Mouse (Mus musculus) heart, embryonic 15.5 days (tissue): ENCODE measurements around the gene S100a10. TPM values are rescaled to one million over a fixed set of nuclear protein-coding genes. Genes with fewer than 3 reads are reported as not detected.
"Not testable (repeated sequence)": the region's sequence is repeated elsewhere in the genome, so short reads cannot be mapped to it uniquely, and the experiment has no call there.

Experiments used
- ATAC-seq: fragments of 200-750 bp; cut with Nextera tagmentation; replicated peaks from 2 replicates; pipeline ENCODE4 v1.8.0; 2017; ENCODE audit warnings: low read depth, moderate TSS enrichment; ENCODE audit not compliant: insufficient number of reproducible peaks, insufficient read depth, low FRiP score
- H3K27ac ChIP-seq: fragments of 300-500 bp; sonication (generic); 2 replicates; pipeline ENCODE4 v1.5.1; 2015; ENCODE audit warnings: mild to moderate bottlenecking, inconsistent platforms
- H3K27me3 ChIP-seq: fragments of 300-500 bp; sonication (generic); 2 replicates; pipeline ENCODE4 v1.6.1; 2015; ENCODE audit warnings: inconsistent platforms
- H3K36me3 ChIP-seq: fragments of 300-500 bp; sonication (generic); 2 replicates; pipeline ENCODE4 v1.6.1; 2015; ENCODE audit warnings: mild to moderate bottlenecking, inconsistent platforms
- H3K4me1 ChIP-seq: fragments of 300-500 bp; sonication (generic); replicated peaks from 2 replicates; pipeline ENCODE4 v1.6.1; 2015; ENCODE audit warnings: inconsistent platforms
- H3K4me2 ChIP-seq: fragments of 300-500 bp; sonication (generic); 2 replicates; pipeline ENCODE4 v1.6.1; 2015; ENCODE audit warnings: inconsistent platforms, mild to moderate bottlenecking, moderate library complexity
- H3K4me3 ChIP-seq: fragments of 300-500 bp; sonication (generic); 2 replicates; pipeline ENCODE4 v1.5.1; 2015; ENCODE audit warnings: mild to moderate bottlenecking, inconsistent platforms
- H3K9ac ChIP-seq: fragments of 300-500 bp; sonication (generic); 2 replicates; pipeline ENCODE4 v1.6.1; 2015; ENCODE audit warnings: mild to moderate bottlenecking, inconsistent platforms
- H3K9me3 ChIP-seq: fragments of 300-500 bp; sonication (generic); replicated peaks from 2 replicates; pipeline ENCODE4 v1.6.1; 2016; ENCODE audit warnings: inconsistent platforms
- WGBS: fragments of 180-500 bp; shearing (Covaris S2); methylation state at CpG from one replicate; pipeline ENCODE4 v1.1.7; 2015; ENCODE audit warnings: mixed read lengths; 5-methylcytosine and 5-hydroxymethylcytosine counted together
- polyA plus RNA-seq: library from polyadenylated mRNA; unstranded; fragments of >200 nt; fragmentation: Nextera tagmentation; extraction: Ambion mirVana; gene quantifications from 2 replicates; pipeline ENCODE4 v1.2.1, GENCODE M21; 2015

S100a10 gene
- polyA plus RNA-seq, 1 experiment from 2014 or later, result 250 TPM

DNA sequence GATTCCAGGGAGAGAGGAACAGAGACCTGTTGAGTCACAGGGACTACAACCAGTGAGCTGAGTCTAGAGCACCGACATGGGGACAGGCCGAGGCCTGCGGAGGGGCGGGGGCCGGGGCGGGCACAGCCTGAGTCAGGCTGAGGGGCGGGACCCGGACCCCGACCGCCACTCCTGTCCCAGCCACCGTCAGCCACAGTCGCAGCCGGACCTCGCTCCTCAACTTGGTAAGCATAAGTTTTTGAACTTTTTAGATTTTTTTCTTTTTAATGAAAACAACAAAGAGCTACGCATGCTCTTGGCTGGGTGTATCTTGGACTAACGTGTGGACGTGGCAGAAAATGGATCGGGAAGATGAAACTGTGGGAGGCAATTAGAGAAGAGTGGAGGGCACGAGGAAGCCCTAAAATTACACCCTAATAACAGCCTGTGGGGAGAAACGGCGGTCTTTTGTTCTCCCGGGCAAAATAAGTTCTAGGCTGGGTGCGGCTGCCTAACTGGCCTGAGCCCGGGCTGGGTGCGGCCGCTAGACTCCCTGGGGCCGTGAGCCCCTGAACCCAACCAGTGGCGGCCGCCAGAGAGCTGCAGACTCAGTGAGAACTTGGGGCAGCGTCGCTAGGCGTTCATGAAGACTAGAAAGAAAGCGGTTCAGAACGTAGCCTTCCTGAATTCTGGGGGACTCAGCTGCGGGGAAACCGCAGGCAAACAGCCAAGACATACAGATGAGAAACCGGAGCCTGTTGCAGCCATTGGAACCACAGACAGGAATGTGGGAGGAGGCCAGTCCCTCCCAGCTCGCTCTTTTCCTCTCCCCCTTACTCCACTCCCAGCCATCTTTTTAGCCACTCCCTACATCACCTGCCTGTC lies 34.3 kb upstream of the S100a10 start, which contains the start of gene S100a11:
S100a11 (plus strand) TSS at position 159 of the 864 bp plus-strand sequence.
- Histone ChIP-seq H3K27me3 (no peaks in the 10 kb centered on the region), H3K4me2 (peak within 1 kb of the TSS; percentile 66), H3K4me3 (peak within 1 kb of the TSS; percentile 64), H3K4me1 (peaks cover 11% of the 10 kb centered on the region), H3K9me3 (no peaks in the 10 kb centered on the region), H3K27ac (peak within 1 kb of the TSS; percentile 89), H3K36me3 (peaks cover 2% of the 10 kb centered on the region; the same call in 1 of the 2 replicates), H3K9ac (peak within 1 kb of the TSS; percentile 65)
- WGBS, result under 1% methylated on average over 38 of the region's 38 CpGs
- ATAC-seq, result peak; percentile 93

DNA sequence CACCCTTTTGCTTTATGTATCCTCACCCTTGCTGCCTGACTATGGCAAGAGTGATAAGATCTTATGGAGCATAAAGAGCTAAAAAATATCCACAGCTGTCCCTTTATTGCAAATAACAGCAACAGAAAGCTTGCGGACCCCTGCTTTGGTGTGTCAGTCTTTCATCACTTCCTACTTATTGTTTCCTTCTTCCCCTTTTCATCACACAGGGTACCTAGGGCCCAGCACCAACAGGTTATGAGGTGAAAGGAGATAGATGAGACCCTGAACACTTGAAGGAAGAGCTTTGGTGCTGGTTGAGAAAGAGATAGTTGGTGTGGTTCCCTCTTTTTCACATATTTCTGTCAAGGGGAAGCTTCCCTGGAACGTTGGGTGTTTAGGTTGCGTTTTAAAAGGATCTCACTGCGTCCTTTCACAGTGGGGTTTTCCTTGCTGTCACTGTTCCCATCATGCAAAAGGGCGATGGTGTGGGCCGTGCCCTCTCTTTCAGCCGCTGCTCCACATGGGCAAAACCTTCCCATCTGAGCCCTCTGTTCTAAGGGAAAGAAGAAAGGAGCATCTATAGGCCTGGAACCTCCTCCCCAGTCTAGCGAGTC lies 33.3 kb upstream of the S100a10 start:
- ATAC-seq, result no peak
- H3K27me3 ChIP-seq, result no peaks in the 10 kb centered on the region
- H3K4me2 ChIP-seq, result peak overlapping the region; percentile 66
- H3K4me3 ChIP-seq, result peak overlapping the region; percentile 64
- H3K27ac ChIP-seq, result peak overlapping the region; percentile 89; the same call in 1 of the 2 replicates
- peaks cover 9% of the 10 kb centered on the region; the same call in 1 of the 2 replicates for H3K36me3 ChIP-seq
- 0 out of 2 replicates have a peak overlapping the region, but pooled peaks have one; percentile 65 for H3K9ac ChIP-seq
- no peaks in the 10 kb centered on the region for H3K9me3 ChIP-seq
- WGBS, result 79% methylated on average over 8 of the region's 8 CpGs
- peaks cover 11% of the 10 kb centered on the region for H3K4me1 ChIP-seq

DNA sequence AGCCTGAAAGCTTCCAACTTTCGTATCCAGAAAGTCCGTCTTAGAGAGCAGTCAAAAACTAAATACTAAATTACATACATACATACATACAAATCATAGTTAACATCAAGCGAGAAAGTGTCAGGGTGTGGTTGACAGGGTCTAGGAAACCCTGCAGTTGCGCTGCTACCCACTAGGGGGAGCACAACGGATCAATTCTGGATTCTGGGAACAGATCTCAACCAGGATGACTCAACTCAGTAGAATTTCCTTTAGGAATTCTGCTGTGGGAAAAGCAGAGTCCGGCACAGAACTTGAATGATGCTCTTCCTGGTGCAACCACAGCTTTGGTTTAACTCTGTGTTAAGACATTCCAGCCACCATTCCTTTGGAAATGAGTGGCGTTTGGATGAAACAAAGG lies 32.3 kb upstream of the S100a10 start:
- no peaks in the 10 kb centered on the region for H3K27me3 ChIP-seq
- no peak for ATAC-seq
- H3K4me1 ChIP-seq, result peaks cover 11% of the 10 kb centered on the region
- peaks cover 19% of the 10 kb centered on the region; the same call in 1 of the 2 replicates for H3K36me3 ChIP-seq
- 0 out of 2 replicates have a peak overlapping the region, but pooled peaks have one; percentile 37 for H3K27ac ChIP-seq
- 30% methylated on average over 7 of the region's 7 CpGs for WGBS
- no peak overlapping the region for H3K4me3 ChIP-seq
- no peaks in the 10 kb centered on the region for H3K9me3 ChIP-seq
- peak overlapping the region; percentile 44 for H3K4me2 ChIP-seq
- no peak overlapping the region for H3K9ac ChIP-seq

DNA sequence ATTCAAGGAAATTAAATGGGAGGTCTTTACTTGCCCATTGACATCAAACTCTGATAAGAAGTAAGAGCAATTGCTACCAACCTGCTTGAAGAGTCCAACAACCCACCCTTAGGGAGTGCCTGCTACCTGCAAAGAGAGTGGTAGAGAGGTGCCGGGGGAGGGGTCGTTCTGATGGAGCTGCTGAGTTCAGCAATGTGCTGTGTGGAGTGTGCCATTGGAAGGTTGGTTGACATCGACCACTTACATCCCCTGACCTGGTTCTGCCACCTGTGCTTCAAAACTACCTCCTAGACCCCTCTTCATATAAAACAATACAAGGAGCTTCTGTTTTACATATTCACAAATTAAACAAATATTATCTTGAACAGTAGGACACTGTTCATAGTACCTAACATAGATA lies 27.6 kb upstream of the S100a10 start:
- WGBS, result 79% methylated on average over 3 of the region's 3 CpGs

DNA sequence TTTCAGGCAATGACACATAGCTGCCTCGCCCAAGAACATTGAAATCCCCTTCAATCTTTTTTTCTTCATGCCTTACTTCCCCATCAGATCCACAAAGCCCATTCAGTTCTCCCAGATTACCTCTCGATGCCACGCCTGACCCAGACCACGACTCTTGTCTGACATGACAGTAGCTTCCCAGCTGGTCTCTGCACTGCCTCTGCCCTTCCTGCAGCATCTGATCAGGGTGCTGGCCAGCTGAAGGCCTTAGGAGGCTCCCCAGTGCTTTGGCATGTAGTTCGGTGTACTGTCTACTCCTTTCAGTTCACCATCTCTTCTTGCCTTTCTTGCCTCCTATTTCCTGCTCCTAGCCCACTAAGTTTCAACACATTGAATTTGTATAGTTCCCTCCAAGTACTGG lies 26.1 kb upstream of the S100a10 start:
- no peak overlapping the region for H3K4me3 ChIP-seq
- H3K27me3 ChIP-seq, result no peaks in the 10 kb centered on the region
- H3K9me3 ChIP-seq, result 0 out of 2 replicates have a peak, but pooled peaks cover 2% of the 10 kb centered on the region
- ATAC-seq, result no peak
- no peaks in the 10 kb centered on the region for H3K4me1 ChIP-seq
- 77% methylated on average over 5 of the region's 5 CpGs for WGBS
- no peak overlapping the region for H3K9ac ChIP-seq
- H3K36me3 ChIP-seq, result peaks cover 19% of the 10 kb centered on the region; the same call in 1 of the 2 replicates
- H3K27ac ChIP-seq, result no peak overlapping the region
- H3K4me2 ChIP-seq, result no peak overlapping the region

More for the DNA sequence above, 27.6 kb upstream of the S100a10 start:
- H3K36me3 ChIP-seq, result peaks cover 19% of the 10 kb centered on the region; the same call in 1 of the 2 replicates
- H3K4me2 ChIP-seq, result no peak overlapping the region
- no peaks in the 10 kb centered on the region for H3K27me3 ChIP-seq
- no peaks in the 10 kb centered on the region for H3K9me3 ChIP-seq
- H3K4me3 ChIP-seq, result no peak overlapping the region
- H3K4me1 ChIP-seq, result peaks cover 4% of the 10 kb centered on the region
- no peak overlapping the region for H3K27ac ChIP-seq
- H3K9ac ChIP-seq, result no peak overlapping the region
- ATAC-seq, result no peak

DNA sequence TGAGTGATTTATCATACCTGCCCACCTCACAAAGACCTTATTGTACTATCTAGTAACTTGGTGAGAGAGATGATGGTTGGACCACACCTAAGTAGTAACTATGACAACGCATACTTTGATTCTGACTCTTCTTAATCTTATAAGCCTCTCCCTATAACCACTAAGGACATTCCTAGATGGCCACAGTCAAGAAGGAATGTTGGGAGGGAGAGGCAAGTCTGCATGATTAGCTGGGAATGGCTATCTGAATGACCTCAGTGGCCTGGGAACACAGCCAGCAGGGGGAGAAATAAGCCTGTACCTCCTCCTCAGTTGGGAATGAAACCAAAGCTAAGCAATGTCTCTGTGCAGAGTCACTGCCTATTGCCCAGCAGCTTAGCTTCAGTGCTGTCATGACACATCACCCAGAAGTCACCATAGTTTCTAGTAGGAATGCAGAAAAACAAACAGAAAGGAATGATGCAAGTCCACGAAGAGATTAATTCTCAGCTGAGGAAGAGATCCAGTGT lies 17.8 kb upstream of the S100a10 start:
- no peaks in the 10 kb centered on the region for H3K27me3 ChIP-seq
- H3K4me1 ChIP-seq, result peaks cover 8% of the 10 kb centered on the region
- no peak overlapping the region for H3K4me2 ChIP-seq
- H3K27ac ChIP-seq, result 0 out of 2 replicates have a peak overlapping the region, but pooled peaks have one; percentile 12
- 39% methylated on average over 2 of the region's 2 CpGs for WGBS
- no peak overlapping the region for H3K9ac ChIP-seq
- peak; percentile 50; the same call in 1 of the 2 replicates for ATAC-seq
- H3K36me3 ChIP-seq, result no peaks in the 10 kb centered on the region
- H3K4me3 ChIP-seq, result no peak overlapping the region
- 0 out of 2 replicates have a peak, but pooled peaks cover 2% of the 10 kb centered on the region for H3K9me3 ChIP-seq

DNA sequence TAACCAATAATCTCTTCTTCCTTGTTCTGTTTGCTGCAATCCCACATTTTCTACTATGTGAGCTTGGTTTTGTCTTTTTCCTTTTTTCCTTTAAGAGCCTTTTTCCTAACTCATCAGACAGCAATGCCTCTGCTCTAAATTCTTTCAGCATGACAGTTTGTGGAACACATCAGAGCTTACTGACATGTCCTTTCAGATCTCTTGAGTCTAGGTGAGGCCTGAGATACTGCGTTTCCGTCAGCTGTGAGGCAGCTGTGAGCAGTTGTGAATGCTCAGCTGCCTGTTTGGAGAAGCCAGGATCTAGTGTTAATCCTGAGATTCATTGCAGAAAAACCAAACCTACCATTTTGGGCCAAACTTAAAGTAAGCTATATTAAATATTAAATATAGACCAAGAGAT lies 16.4 kb upstream of the S100a10 start:
- Histone ChIP-seq H3K4me2 (no peak overlapping the region), H3K36me3 (no peaks in the 10 kb centered on the region), H3K4me3 (no peak overlapping the region), H3K27me3 (no peaks in the 10 kb centered on the region), H3K9me3 (no peaks in the 10 kb centered on the region), H3K4me1 (peaks cover 8% of the 10 kb centered on the region), H3K9ac (no peak overlapping the region), H3K27ac (no peak overlapping the region)
- 42% methylated on average over 2 of the region's 2 CpGs for WGBS
- no peak for ATAC-seq

DNA sequence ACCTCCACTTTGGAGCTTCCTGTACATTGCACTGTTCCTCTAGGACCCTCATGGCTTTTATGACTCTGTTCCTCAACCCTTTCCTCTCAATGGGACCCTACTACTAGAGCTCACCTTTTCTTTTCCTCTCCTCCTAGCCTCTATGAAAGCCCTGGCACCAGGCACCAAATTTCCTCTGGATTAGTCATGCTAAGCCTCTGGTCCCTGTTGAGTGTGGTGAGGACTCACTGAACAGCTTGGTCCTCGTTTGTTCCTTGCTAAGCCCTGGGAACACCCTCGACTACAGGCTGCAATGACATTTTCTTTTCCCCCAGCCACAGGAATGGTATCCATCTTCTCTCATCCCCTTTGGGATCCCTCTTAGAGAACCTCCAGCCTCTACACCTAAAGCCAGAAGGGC lies 13.4 kb upstream of the S100a10 start:
- ATAC-seq, result no peak

DNA sequence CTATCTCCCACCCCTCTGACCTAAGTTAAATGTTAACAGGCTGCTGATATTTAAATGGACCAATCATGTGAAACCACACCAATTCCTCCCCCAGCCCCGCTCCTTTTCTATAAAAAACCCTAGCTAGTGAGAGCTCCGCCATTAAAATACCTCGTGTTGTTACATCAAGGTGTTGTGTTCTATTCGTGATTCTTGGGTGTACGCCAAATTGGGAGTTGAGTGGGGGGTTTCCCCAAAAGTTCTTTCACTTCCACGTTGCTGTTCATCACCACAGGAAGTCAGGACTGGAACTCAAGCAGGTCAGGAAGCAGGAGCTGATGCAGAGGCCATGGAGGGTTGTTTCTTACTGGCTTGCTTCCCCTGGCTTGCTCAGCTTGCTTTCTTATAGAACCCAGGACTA lies 10.7 kb upstream of the S100a10 start:
- H3K27ac ChIP-seq, ATAC-seq, H3K27me3 ChIP-seq, H3K36me3 ChIP-seq, H3K4me1 ChIP-seq, H3K4me3 ChIP-seq, H3K9me3 ChIP-seq, H3K9ac ChIP-seq, H3K4me2 ChIP-seq: not testable (repeated sequence)
- 73% methylated on average over 6 of the region's 6 CpGs for WGBS

More for the DNA sequence above, 13.4 kb upstream of the S100a10 start:
- peaks cover 8% of the 10 kb centered on the region for H3K4me1 ChIP-seq
- H3K36me3 ChIP-seq, result no peaks in the 10 kb centered on the region
- no peak overlapping the region for H3K27ac ChIP-seq
- H3K9me3 ChIP-seq, result no peaks in the 10 kb centered on the region
- H3K27me3 ChIP-seq, result no peaks in the 10 kb centered on the region
- H3K4me2 ChIP-seq, result no peak overlapping the region
- no peak overlapping the region for H3K4me3 ChIP-seq
- 72% methylated on average over 2 of the region's 2 CpGs for WGBS
- H3K9ac ChIP-seq, result no peak overlapping the region

DNA sequence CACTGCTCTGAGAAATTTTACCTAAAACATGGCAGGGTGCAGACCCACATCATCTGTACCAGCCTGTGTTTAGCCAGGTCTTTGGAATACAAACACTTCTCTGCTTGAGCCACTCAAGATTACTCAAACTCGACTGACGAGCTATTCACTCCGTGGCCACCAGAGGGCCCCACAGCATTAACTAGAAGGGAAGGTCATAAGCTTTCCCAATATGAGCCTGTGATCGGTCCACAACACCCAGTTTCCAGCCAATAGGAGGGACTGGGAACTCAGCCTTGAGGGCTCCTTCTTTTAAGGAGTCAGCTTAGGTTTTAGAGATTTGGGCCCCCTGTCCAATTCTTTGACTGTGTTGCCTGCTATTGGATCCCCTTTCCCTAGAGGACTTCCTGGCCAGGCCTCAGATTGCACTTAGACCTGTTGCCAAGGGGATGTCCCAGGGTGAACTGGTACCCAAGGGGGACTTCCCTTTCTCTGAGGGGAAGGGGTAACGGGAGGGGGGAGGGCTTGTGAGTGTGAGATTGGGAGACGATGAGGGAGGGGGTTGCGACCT lies 7.7 kb upstream of the S100a10 start:
- H3K4me2 ChIP-seq, result no peak overlapping the region
- no peaks in the 10 kb centered on the region for H3K9me3 ChIP-seq
- H3K27me3 ChIP-seq, result no peaks in the 10 kb centered on the region
- no peak overlapping the region for H3K4me3 ChIP-seq
- H3K27ac ChIP-seq, result no peak overlapping the region
- H3K4me1 ChIP-seq, result no peaks in the 10 kb centered on the region
- WGBS, result 26% methylated on average over 7 of the region's 7 CpGs
- ATAC-seq, result no peak
- no peak overlapping the region for H3K9ac ChIP-seq
- H3K36me3 ChIP-seq, result no peaks in the 10 kb centered on the region
